Mouse (Mus musculus) ES-Bruce4 (cell line): Measurements from ENCODE around the gene Cdh18. TPM values are rescaled to one million over a fixed set of nuclear protein-coding genes. Genes with fewer than 3 reads are reported as not detected.

ENCODE experiments used
- H3K27ac ChIP-seq: 2 replicates; pipeline ENCODE4 v1.5.1; 2012; ENCODE audit warnings: low read length, inconsistent platforms; ENCODE audit not compliant: insufficient read depth
- H3K27me3 ChIP-seq: 2 replicates; pipeline ENCODE4 v1.6.1; 2012; ENCODE audit warnings: mild to moderate bottlenecking, low read length, inconsistent platforms; ENCODE audit not compliant: control insufficient read depth, poor library complexity, insufficient read depth, severe bottlenecking
- H3K36me3 ChIP-seq: 2 replicates; pipeline ENCODE4 v1.6.1; 2012; ENCODE audit warnings: inconsistent platforms, mild to moderate bottlenecking, low read length, moderate library complexity; ENCODE audit not compliant: control insufficient read depth, poor library complexity, insufficient read depth, severe bottlenecking
- H3K4me1 ChIP-seq: one replicate; pipeline ENCODE4 v1.8.1; 2011; ENCODE audit warnings: low read length; ENCODE audit not compliant: control insufficient read depth, insufficient read depth
- H3K4me3 ChIP-seq: 2 replicates; pipeline ENCODE4 v1.5.1; 2011; ENCODE audit warnings: low read depth, mild to moderate bottlenecking, low read length
- H3K9ac ChIP-seq: 2 replicates; pipeline ENCODE4 v1.6.1; 2012; ENCODE audit warnings: low read depth, mild to moderate bottlenecking, inconsistent platforms; ENCODE audit not compliant: poor library complexity, severe bottlenecking
- H3K9me3 ChIP-seq: replicated peaks from 2 replicates; pipeline ENCODE4 v1.6.1; 2012; ENCODE audit warnings: mild to moderate bottlenecking, low read length, inconsistent platforms; ENCODE audit not compliant: control insufficient read depth, poor library complexity, insufficient read depth, severe bottlenecking
- CTCF ChIP-seq: IDR thresholded peaks from one replicate; pipeline ENCODE4 v1.8.1; 2011; ENCODE audit warnings: low read depth, low read length
- EP300 ChIP-seq: IDR thresholded peaks from 2 replicates; pipeline ENCODE4 v1.6.1; 2011; ENCODE audit warnings: low read depth, low read length; ENCODE audit not compliant: insufficient read depth
- POLR2A ChIP-seq: IDR thresholded peaks from one replicate; pipeline ENCODE4 v1.8.1; 2011; ENCODE audit warnings: low read length; ENCODE audit not compliant: insufficient read depth
- polyA plus RNA-seq: library from polyadenylated mRNA; stranded (reverse); fragments of >200 nt; gene quantifications from 2 replicates; pipeline ENCODE4 v1.2.4, GENCODE M21; 2011; ENCODE audit warnings: low read depth; ENCODE audit not compliant: missing spikeins, insufficient read depth, insufficient read length

Cdh18 gene
- polyA plus RNA-seq, 1 experiment: not detected

- TF ChIP-seq CTCF: no peak
- no peak for TF ChIP-seq EP300
- Histone ChIP-seq H3K36me3 (no peaks in the 10 kb centered on the region), H3K9ac (no peak overlapping the region), H3K9me3 (no peaks in the 10 kb centered on the region), H3K27me3 (no peaks in the 10 kb centered on the region), H3K4me1 (no peaks in the 10 kb centered on the region), H3K4me3 (no peak overlapping the region), H3K27ac (no peak overlapping the region)
Observed at GRCm38 (mm10) chr15:22776346-22776745, 227.5 kb downstream of the Cdh18 start.

DNA sequence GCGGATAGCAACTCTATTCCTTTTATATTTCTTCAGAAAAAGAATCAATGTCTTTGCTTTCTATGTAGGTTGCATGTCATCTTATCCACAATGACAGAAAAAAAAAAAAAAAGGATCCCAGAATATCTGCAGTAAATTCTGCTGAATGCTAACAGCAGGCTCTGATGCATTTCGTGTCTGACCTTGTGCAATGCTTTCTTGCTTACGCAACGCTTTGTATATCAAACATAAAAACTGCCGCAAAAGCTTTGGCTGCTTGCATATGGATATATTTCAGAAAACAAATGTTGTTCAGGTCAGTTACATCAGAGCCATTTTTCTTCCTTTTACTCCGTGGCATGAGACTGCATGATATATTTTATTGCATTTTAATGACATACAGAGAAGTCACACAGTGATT lies 240.9 kb downstream of the Cdh18 start:
- H3K27me3 ChIP-seq: no peaks in the 10 kb centered on the region
- no peaks in the 10 kb centered on the region for H3K9me3 ChIP-seq
- H3K36me3 ChIP-seq: no peaks in the 10 kb centered on the region
- H3K4me3 ChIP-seq: no peak overlapping the region
- H3K27ac ChIP-seq: no peak overlapping the region
- TF ChIP-seq CTCF: no peak
- H3K9ac ChIP-seq: no peak overlapping the region
- H3K4me1 ChIP-seq: no peaks in the 10 kb centered on the region

- TF ChIP-seq CTCF: no peak
- no peak for TF ChIP-seq POLR2A
- no peak for TF ChIP-seq EP300
- H3K4me1 ChIP-seq: no peaks in the 10 kb centered on the region
- no peak overlapping the region for H3K4me3 ChIP-seq
- H3K27ac ChIP-seq: no peak overlapping the region
- no peaks in the 10 kb centered on the region for H3K27me3 ChIP-seq
- no peak overlapping the region for H3K9ac ChIP-seq
- H3K36me3 ChIP-seq: no peaks in the 10 kb centered on the region
- no peaks in the 10 kb centered on the region for H3K9me3 ChIP-seq
Observed at GRCm38 (mm10) chr15:22791791-22792190, 243.0 kb downstream of the Cdh18 start.

- no peak for TF ChIP-seq EP300
- no peak for TF ChIP-seq CTCF
- TF ChIP-seq POLR2A: no peak
- Histone ChIP-seq H3K9ac (no peak overlapping the region), H3K36me3 (no peaks in the 10 kb centered on the region), H3K27me3 (no peaks in the 10 kb centered on the region), H3K9me3 (no peaks in the 10 kb centered on the region), H3K4me3 (no peak overlapping the region), H3K27ac (no peak overlapping the region), H3K4me1 (no peaks in the 10 kb centered on the region)
Observed at GRCm38 (mm10) chr15:22833127-22833526, 284.3 kb downstream of the Cdh18 start.

- Histone ChIP-seq H3K9me3 (no peaks in the 10 kb centered on the region), H3K27ac (no peak overlapping the region), H3K4me3 (no peak overlapping the region), H3K27me3 (no peaks in the 10 kb centered on the region), H3K4me1 (no peaks in the 10 kb centered on the region), H3K36me3 (no peaks in the 10 kb centered on the region), H3K9ac (no peak overlapping the region)
- no peak for TF ChIP-seq POLR2A
- no peak for TF ChIP-seq EP300
- TF ChIP-seq CTCF: no peak
Observed at GRCm38 (mm10) chr15:22837173-22837572, 288.4 kb downstream of the Cdh18 start.

GRCm38 (mm10) chr15:22857704-22858103 lies 308.9 kb downstream of the Cdh18 start:
- Histone ChIP-seq H3K9me3 (no peaks in the 10 kb centered on the region), H3K27me3 (no peaks in the 10 kb centered on the region; the same call in 1 of the 2 replicates), H3K9ac (no peak overlapping the region), H3K36me3 (no peaks in the 10 kb centered on the region), H3K4me3 (no peak overlapping the region), H3K27ac (no peak overlapping the region), H3K4me1 (no peaks in the 10 kb centered on the region)
- TF ChIP-seq POLR2A: no peak
- no peak for TF ChIP-seq EP300
- no peak for TF ChIP-seq CTCF
